Mouse (Mus musculus) forebrain, postnatal 0 days (tissue): Measurements from ENCODE around the gene Prkcb. TPM values are rescaled to one million over a fixed set of nuclear protein-coding genes. Genes with fewer than 3 reads are reported as not detected.

Experiments used
- ATAC-seq: fragments of 200-750 bp; cut with Nextera tagmentation; 2 replicates; pipeline ENCODE4 v1.8.0; 2017; ENCODE audit warnings: mild to moderate bottlenecking, moderate library complexity
- DNase-seq: peaks from one replicate; pipeline ENCODE4 v3.0.0-alpha.2; 2015
- H3K27ac ChIP-seq: fragments of 300-500 bp; sonication (generic); 2 replicates; pipeline ENCODE4 v1.5.1; 2014; ENCODE audit warnings: low read depth, mild to moderate bottlenecking, antibody characterized with exemption, low read length, moderate library complexity, mixed read lengths
- H3K27me3 ChIP-seq: fragments of 300-500 bp; sonication (generic); 2 replicates; pipeline ENCODE4 v1.6.1; 2014; ENCODE audit warnings: mild to moderate bottlenecking, low read length, mixed read lengths; ENCODE audit not compliant: insufficient read depth
- H3K36me3 ChIP-seq: fragments of 300-500 bp; sonication (generic); 2 replicates; pipeline ENCODE4 v1.6.1; 2014; ENCODE audit warnings: mild to moderate bottlenecking, moderate library complexity; ENCODE audit not compliant: insufficient read depth
- H3K4me1 ChIP-seq: fragments of 300-500 bp; sonication (generic); 2 replicates; pipeline ENCODE4 v1.6.1; 2014; ENCODE audit warnings: antibody characterized with exemption; ENCODE audit not compliant: insufficient read depth
- H3K4me2 ChIP-seq: fragments of 300-500 bp; sonication (generic); 2 replicates; pipeline ENCODE4 v1.6.1; 2014; ENCODE audit warnings: low read depth, mild to moderate bottlenecking, moderate library complexity
- H3K4me3 ChIP-seq: fragments of 300-500 bp; sonication (generic); 2 replicates; pipeline ENCODE4 v1.5.1; 2014; ENCODE audit warnings: low read depth, low read length, mixed read lengths
- H3K9ac ChIP-seq: fragments of 300-500 bp; sonication (generic); 2 replicates; pipeline ENCODE4 v1.6.1; 2014; ENCODE audit warnings: mild to moderate bottlenecking
- H3K9me3 ChIP-seq: fragments of 300-500 bp; sonication (generic); 2 replicates; pipeline ENCODE4 v1.6.1; 2016; ENCODE audit warnings: low read length
- CTCF ChIP-seq: sonication (generic); IDR thresholded peaks from 2 replicates; pipeline ENCODE4 v1.5.1; 2016; ENCODE audit warnings: antibody characterized with exemption, control low read depth, low read depth
- WGBS: fragments of 180-500 bp; shearing (Covaris S2); extraction: QIAGEN DNeasy Blood & Tissue Kit; methylation state at CpG from one replicate; pipeline ENCODE4 v1.1.7; 2014; 5-methylcytosine and 5-hydroxymethylcytosine counted together
- polyA plus RNA-seq: library from polyadenylated mRNA; unstranded; fragments of >200 nt; fragmentation: Nextera tagmentation; extraction: Ambion mirVana; gene quantifications from 2 replicates; pipeline ENCODE4 v1.2.1, GENCODE M21; 2015
- total RNA-seq: library from RNA; depleted of rRNA; stranded (reverse); fragments of >200 nt; gene quantifications from 2 replicates; pipeline ENCODE4 v1.2.3, GENCODE M21; 2014

Prkcb gene
- total and polyA plus RNA-seq, 2 experiments from 2014 or later = 145 to 207 TPM

DNA sequence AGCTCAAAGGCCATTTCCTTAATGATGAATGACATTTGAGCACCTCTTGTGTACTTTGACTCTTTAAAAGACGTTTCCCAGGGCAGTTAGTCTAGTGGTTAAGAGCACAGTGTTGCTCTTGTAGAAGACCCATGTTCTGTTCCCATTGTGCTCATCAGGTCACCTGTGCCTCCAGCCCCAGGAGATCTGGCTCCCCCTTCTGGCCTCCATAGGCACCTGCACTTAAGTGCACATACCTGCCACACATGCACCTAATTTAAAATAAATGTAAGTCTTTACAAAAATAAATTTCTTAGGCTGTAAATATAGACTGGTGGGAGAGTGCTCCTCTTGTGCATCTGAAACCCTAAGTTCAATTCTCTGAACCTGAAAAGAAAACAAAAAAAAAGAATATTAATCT lies 335.2 kb downstream of the Prkcb start:
- Histone ChIP-seq H3K36me3 (no peaks in the 10 kb centered on the region), H3K27me3 (no peaks in the 10 kb centered on the region), H3K4me3 (no peak overlapping the region), H3K9ac (no peak overlapping the region), H3K4me2 (no peak overlapping the region), H3K9me3 (no peaks in the 10 kb centered on the region), H3K4me1 (no peaks in the 10 kb centered on the region), H3K27ac (no peak overlapping the region)
- 68% methylated on average over 1 of the region's 1 CpGs for WGBS
- TF ChIP-seq CTCF = no peak
- ATAC-seq (no peak), DNase-seq (no peak)

- Histone ChIP-seq H3K9ac (no peak overlapping the region), H3K36me3 (no peaks in the 10 kb centered on the region), H3K4me2 (no peak overlapping the region), H3K27me3 (no peaks in the 10 kb centered on the region), H3K9me3 (no peaks in the 10 kb centered on the region), H3K4me3 (no peak overlapping the region), H3K27ac (no peak overlapping the region; the same call in 1 of the 2 replicates), H3K4me1 (no peaks in the 10 kb centered on the region)
- peak; percentile 41 for DNase-seq
- TF ChIP-seq CTCF = no peak
- no peak for ATAC-seq
- WGBS = 80% methylated on average over 5 of the region's 5 CpGs
Measured at GRCm38 (mm10) chr7:122628050-122628449, 339.5 kb downstream of the Prkcb start.

GRCm38 (mm10) chr7:122630386-122630785 lies 341.8 kb downstream of the Prkcb start:
- ATAC-seq (no peak), DNase-seq (no peak)
- H3K27ac ChIP-seq = no peak overlapping the region
- no peaks in the 10 kb centered on the region for H3K27me3 ChIP-seq
- no peak overlapping the region for H3K9ac ChIP-seq
- H3K36me3 ChIP-seq = no peaks in the 10 kb centered on the region
- H3K4me2 ChIP-seq = no peak overlapping the region
- no peaks in the 10 kb centered on the region for H3K4me1 ChIP-seq
- H3K4me3 ChIP-seq = no peak overlapping the region
- no peaks in the 10 kb centered on the region for H3K9me3 ChIP-seq
- WGBS = 87% methylated on average over 2 of the region's 2 CpGs
- TF ChIP-seq CTCF = no peak

DNA sequence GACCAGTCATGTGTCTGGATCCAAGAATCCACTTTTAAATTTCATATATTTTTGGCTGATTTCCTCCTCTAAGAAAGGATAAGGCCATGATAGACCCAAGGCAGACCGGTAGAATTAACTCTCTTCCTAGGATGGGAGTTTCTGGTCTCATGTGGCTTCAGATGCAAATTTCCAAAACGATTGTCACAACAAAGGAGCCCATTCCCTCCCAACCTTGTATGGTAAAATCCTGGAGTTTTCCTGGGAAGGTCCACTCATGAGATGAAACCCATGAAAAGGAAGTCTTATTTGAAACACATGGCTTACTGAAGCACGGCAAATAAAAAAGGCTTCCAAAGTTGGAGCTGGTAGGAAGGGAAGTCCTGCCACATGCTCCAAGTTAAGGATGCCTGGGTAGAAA lies 342.6 kb downstream of the Prkcb start:
- Histone ChIP-seq H3K36me3 (no peaks in the 10 kb centered on the region), H3K27me3 (no peaks in the 10 kb centered on the region), H3K4me2 (no peak overlapping the region), H3K9ac (no peak overlapping the region), H3K4me1 (no peaks in the 10 kb centered on the region), H3K27ac (no peak overlapping the region), H3K4me3 (no peak overlapping the region), H3K9me3 (no peaks in the 10 kb centered on the region)
- DNase-seq = no peak
- no peak for ATAC-seq
- no peak for TF ChIP-seq CTCF
- WGBS = 75% methylated on average over 3 of the region's 3 CpGs

GRCm38 (mm10) chr7:122632946-122633345 lies 344.4 kb downstream of the Prkcb start:
- TF ChIP-seq CTCF = no peak
- WGBS = 81% methylated on average over 5 of the region's 5 CpGs
- H3K9ac ChIP-seq = no peak overlapping the region
- ATAC-seq (no peak), DNase-seq (no peak)
- no peak overlapping the region for H3K4me2 ChIP-seq
- H3K36me3 ChIP-seq = no peaks in the 10 kb centered on the region
- no peaks in the 10 kb centered on the region for H3K27me3 ChIP-seq
- H3K9me3 ChIP-seq = no peaks in the 10 kb centered on the region
- H3K4me3 ChIP-seq = no peak overlapping the region
- H3K4me1 ChIP-seq = no peaks in the 10 kb centered on the region
- H3K27ac ChIP-seq = no peak overlapping the region

DNA sequence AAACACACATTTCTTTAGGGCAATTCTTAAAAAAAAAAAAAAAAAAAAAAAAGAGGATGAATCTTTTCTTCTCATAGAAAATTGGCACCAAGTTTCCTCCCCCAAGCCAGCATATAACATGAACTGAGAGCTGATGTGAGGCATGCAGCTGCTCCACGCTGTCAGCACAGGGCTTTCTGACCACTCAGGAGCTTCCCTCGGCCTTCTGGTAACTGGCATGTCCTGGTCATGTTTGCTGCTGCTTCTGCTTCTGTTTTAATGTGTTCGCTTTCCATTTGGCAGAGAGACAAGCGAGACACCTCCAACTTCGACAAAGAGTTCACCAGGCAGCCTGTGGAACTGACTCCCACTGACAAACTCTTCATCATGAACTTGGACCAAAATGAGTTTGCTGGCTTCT lies 344.9 kb downstream of the Prkcb start:
- WGBS = 90% methylated on average over 5 of the region's 5 CpGs
- Histone ChIP-seq H3K4me1 (no peaks in the 10 kb centered on the region), H3K27ac (no peak overlapping the region), H3K27me3 (no peaks in the 10 kb centered on the region), H3K9ac (no peak overlapping the region), H3K36me3 (no peaks in the 10 kb centered on the region), H3K4me2 (no peak overlapping the region), H3K9me3 (no peaks in the 10 kb centered on the region), H3K4me3 (no peak overlapping the region)
- no peak for TF ChIP-seq CTCF
- ATAC-seq (no peak), DNase-seq (no peak)

- H3K4me2 ChIP-seq = no peak overlapping the region
- H3K9me3 ChIP-seq = no peaks in the 10 kb centered on the region
- no peak overlapping the region for H3K4me3 ChIP-seq
- DNase-seq (peak; percentile 10), ATAC-seq (no peak)
- no peak overlapping the region for H3K27ac ChIP-seq
- H3K9ac ChIP-seq = no peak overlapping the region
- H3K27me3 ChIP-seq = no peaks in the 10 kb centered on the region
- H3K36me3 ChIP-seq = no peaks in the 10 kb centered on the region
- 70% methylated on average over 8 of the region's 8 CpGs for WGBS
- H3K4me1 ChIP-seq = no peaks in the 10 kb centered on the region
- TF ChIP-seq CTCF = no peak
Measured at GRCm38 (mm10) chr7:122643676-122644075, 355.1 kb downstream of the Prkcb start.

GRCm38 (mm10) chr7:122649306-122649705 lies 360.8 kb downstream of the Prkcb start:
- WGBS = 83% methylated on average over 10 of the region's 10 CpGs
- Histone ChIP-seq H3K4me3 (no peak overlapping the region), H3K9ac (no peak overlapping the region), H3K27me3 (no peaks in the 10 kb centered on the region), H3K4me1 (no peaks in the 10 kb centered on the region), H3K36me3 (no peaks in the 10 kb centered on the region), H3K4me2 (no peak overlapping the region), H3K27ac (no peak overlapping the region), H3K9me3 (no peaks in the 10 kb centered on the region)
- DNase-seq (no peak), ATAC-seq (no peak)
- TF ChIP-seq CTCF = no peak
